Mouse (Mus musculus) mesoderm, embryonic 11.5 days (tissue): ENCODE measurements around the gene Asb15.

Experiments
- DNase-seq: peaks from one replicate; pipeline ENCODE4 v3.0.0-alpha.2; 2012; ENCODE audit warnings: low read depth, low spot score

The Asb15 gene

DNA sequence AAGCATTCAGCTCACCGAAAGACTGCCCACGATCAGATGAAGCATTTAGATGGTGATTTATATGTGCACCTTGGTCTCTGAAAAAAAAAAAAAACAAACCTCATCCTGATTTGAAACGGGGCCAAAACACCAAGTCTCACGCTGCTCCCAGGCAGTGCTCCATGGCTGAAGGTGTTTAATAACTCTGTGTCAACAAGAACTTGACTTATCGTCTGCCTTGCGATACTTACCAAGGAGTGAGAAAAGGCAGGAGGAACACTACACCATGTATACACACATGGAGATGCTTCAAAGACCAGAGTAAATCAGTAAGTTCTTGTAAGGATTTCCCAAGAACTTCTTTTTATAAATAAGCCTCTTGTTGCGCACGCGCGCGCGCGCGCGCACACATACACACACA lies 79.6 kb downstream of the Asb15 start:
- DNase-seq: no peak

GRCm38 (mm10) chr6:24608129-24608528 lies 80.2 kb downstream of the Asb15 start:
- DNase-seq: no peak

GRCm38 (mm10) chr6:24608682-24609081 lies 80.7 kb downstream of the Asb15 start:
- no peak for DNase-seq

GRCm38 (mm10) chr6:24609531-24609930 lies 81.6 kb downstream of the Asb15 start:
- DNase-seq: no peak

DNA sequence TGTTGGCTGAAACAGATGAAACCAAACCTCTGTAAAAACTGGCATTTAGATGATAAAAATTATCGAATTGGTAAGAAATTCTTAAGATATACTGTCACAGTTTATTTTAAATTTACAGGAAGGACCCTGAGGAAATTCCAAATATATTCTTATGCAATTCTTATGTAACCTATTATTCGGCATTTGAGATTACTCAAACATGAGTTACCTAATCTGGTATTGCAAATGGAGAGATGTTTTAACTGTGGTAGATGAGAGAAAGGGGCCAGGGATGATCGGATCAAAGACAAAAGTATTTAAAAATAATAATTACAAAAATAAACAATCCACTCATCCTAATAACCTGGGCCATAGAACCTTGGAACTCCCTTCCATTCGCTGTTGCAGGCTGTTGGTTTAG lies 82.4 kb downstream of the Asb15 start:
- DNase-seq: no peak

DNA sequence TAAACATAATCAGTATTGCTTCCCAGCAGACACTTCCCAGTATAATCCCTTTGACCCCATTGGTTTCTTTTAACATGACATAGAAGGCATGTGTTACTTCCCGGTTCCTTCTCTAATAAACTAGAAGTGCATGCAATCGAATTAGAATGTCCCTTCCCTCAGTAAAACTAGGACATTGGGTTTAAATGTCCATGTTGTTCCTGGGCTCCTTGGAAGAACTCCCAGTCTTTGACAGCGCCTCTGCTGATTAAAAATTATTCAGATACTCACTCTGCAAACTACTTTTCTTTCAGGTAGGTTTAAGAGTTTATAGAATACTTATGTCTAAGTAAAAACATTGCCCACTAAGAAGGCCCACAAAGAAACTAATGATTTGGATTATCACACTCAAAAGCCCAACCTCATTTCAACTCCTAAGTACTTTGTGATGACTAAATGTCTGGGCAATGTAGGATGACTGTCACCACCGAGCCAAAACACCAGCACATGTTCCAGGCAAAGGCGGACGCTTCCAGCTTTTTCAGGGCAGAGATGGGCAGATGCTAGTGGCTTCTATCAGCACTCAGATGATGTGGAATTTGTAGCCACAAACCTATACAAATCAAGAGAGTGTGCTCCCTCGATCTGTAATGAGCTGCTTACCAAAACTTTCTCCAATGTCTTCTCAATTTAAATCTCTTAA lies 84.3 kb downstream of the Asb15 start:
- DNase-seq: no peak

- no peak for DNase-seq
Observed at GRCm38 (mm10) chr6:24613346-24613745, 85.4 kb downstream of the Asb15 start.

- DNase-seq: no peak
Observed at GRCm38 (mm10) chr6:24613918-24614317, 86.0 kb downstream of the Asb15 start.

GRCm38 (mm10) chr6:24616746-24617145 lies 88.8 kb downstream of the Asb15 start:
- no peak for DNase-seq

- DNase-seq: no peak
Observed at GRCm38 (mm10) chr6:24619285-24620045, 91.5 kb downstream of the Asb15 start.

- DNase-seq: no peak
Observed at GRCm38 (mm10) chr6:24620936-24621335, 93.0 kb downstream of the Asb15 start.

DNA sequence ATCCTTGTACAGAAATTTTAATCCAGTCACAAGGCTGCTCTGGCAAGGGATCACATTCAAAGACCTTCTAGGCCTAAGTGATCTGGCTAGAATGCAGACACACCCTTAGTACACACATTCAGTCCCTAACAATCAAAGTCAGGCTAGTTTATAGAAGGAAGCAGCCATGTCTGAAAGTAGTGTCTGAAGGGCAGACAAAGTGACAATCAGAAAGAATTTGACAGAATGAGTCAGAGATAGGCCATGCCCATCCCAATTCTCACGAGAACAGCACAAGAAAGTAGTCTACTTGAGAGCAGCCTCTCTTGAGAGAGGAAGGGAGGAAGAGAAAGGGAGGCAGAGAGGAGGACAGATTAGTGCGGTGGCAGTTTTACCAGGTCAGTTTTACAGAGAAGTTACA lies 94.2 kb downstream of the Asb15 start:
- DNase-seq: no peak
